Mouse (Mus musculus) MEL-GATA-1-ER (cell line): ENCODE measurements at regions not wholly inside any gene's neighbourhood (a gene's known extent, or its start where the extent isn't known, plus 50 kb on each side); places are given as distances from the start of the nearest gene placed in this dataset.

ENCODE experiments used
- DNase-seq: peaks from one replicate; pipeline ENCODE4 v3.0.0-alpha.2; 2012; ENCODE audit warnings: low read depth; ENCODE audit errors: extremely low read depth

- DNase-seq: peak; percentile 54
These were observed 155.8 kb upstream of the Gm12830 start for GRCm38 (mm10) chr4:114665684-114666083.

- no peak for DNase-seq
These were observed 155.1 kb upstream of the Gm12830 start for GRCm38 (mm10) chr4:114666238-114666978.

- DNase-seq: no peak
These were observed 154.6 kb upstream of the Gm12830 start for GRCm38 (mm10) chr4:114666979-114667328.

- no peak for DNase-seq
These were observed 149.3 kb upstream of the Gm12830 start for GRCm38 (mm10) chr4:114672096-114672720.

- DNase-seq: no peak
These were observed 144.3 kb upstream of the Gm12830 start for GRCm38 (mm10) chr4:114676908-114677898.

- no peak for DNase-seq
These were observed 143.2 kb upstream of the Gm12830 start for GRCm38 (mm10) chr4:114678053-114678941.

- no peak for DNase-seq
These were observed 141.2 kb upstream of the Gm12830 start for GRCm38 (mm10) chr4:114680360-114680759.

GRCm38 (mm10) chr4:114682955-114683354 is 138.6 kb upstream of the Gm12830 start:
- DNase-seq: no peak

GRCm38 (mm10) chr4:114683696-114684095 is 137.8 kb upstream of the Gm12830 start:
- DNase-seq: no peak

GRCm38 (mm10) chr4:114684844-114685382 is 136.6 kb upstream of the Gm12830 start:
- no peak for DNase-seq

- DNase-seq: no peak
These were observed 136.1 kb upstream of the Gm12830 start for GRCm38 (mm10) chr4:114685454-114685853.

- no peak for DNase-seq
These were observed 135.4 kb upstream of the Gm12830 start for GRCm38 (mm10) chr4:114686091-114686490.

GRCm38 (mm10) chr4:114688356-114688972 is 133.1 kb upstream of the Gm12830 start:
- DNase-seq: no peak

- no peak for DNase-seq
These were observed 132.6 kb upstream of the Gm12830 start for GRCm38 (mm10) chr4:114688973-114689371.

- DNase-seq: no peak
These were observed 115.9 kb upstream of the Gm12830 start for GRCm38 (mm10) chr4:114705586-114705985.

- DNase-seq: no peak
These were observed 111.2 kb upstream of the Gm12830 start for GRCm38 (mm10) chr4:114710182-114710909.

GRCm38 (mm10) chr4:114711082-114711481 is 110.4 kb upstream of the Gm12830 start:
- no peak for DNase-seq

- no peak for DNase-seq
These were observed 109.4 kb upstream of the Gm12830 start for GRCm38 (mm10) chr4:114712005-114712665.
